8 mouse cellular contexts compared by ENCODE assay signal in the genomic region with DNA sequence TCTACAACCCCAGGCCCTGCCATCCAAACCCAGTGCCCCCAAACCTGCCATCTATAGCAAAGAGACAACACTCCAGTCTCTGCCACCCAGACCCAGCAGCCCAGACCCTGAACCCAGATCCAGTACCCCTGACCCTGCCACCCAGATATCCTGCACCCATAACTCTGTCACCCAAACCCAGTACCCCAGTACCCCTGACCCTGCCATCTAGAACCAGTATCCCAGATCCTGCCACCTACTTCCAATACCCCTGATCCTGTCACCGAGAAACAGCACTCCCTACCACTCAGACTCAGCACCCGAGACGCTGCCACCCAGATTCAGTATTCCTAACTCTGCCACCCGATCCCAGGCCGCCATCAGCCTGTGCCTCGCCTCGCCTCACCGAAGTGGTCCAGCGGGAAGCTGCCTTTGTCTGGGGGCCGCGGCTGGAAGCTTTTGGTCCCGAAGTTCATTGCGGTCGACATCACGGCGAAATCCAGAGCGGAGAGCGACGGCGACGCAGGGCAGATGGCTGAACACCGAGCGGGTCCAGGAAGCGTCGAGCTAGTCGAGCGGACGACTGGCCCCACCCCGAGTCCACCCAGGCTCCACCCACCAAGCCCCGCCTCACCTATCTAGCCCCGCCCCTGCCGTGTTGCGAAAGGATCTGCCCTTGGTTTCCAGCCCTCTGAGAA. TPM values are rescaled to one million over a fixed set of nuclear protein-coding genes. Genes with fewer than 3 reads are reported as not detected.
A peak's percentile ranks its signal among the peaks of the same experiment; 100 is the strongest.
DNase-seq lines count a peak whose midpoint lies in the region; ATAC-seq lines count a peak whose summit lies in the region.

No protein-coding gene starts in this region.

- peak overlapping the region; percentile 91 for H3K9ac ChIP-seq in embryonic facial prominence, embryonic 14.5 days (ENCODE audit: low read depth, low read length)
- H3K9ac ChIP-seq in limb, embryonic 15.5 days, result peak overlapping the region; percentile 92

- peaks cover 9% of the 10 kb centered on the region for H3K4me1 ChIP-seq in embryonic facial prominence, embryonic 14.5 days (ENCODE audit: control insufficient read depth, insufficient read depth, low read length)
- H3K4me1 ChIP-seq in limb, embryonic 15.5 days, result peaks cover 23% of the 10 kb centered on the region

- peak overlapping the region; percentile 77 for H3K27ac ChIP-seq in embryonic facial prominence, embryonic 14.5 days (replicated peaks; ENCODE audit: low read depth, low read length)
- H3K27ac ChIP-seq in limb, embryonic 15.5 days, result peak overlapping the region; percentile 84

- H3K4me2 ChIP-seq in embryonic facial prominence, embryonic 14.5 days (ENCODE audit: low read depth, low read length), result peak overlapping the region; percentile 94
- peak overlapping the region; percentile 90 for H3K4me2 ChIP-seq in limb, embryonic 15.5 days

- WGBS in embryonic facial prominence, embryonic 14.5 days, result 0% methylated on average over 33 of the region's 33 CpGs
- WGBS in limb, embryonic 15.5 days, result under 1% methylated on average over 33 of the region's 33 CpGs

- peak; percentile 93 for ATAC-seq in embryonic facial prominence, embryonic 14.5 days (ENCODE audit: low read depth)
- ATAC-seq in limb, embryonic 15.5 days (ENCODE audit: insufficient number of reproducible peaks, low FRiP score, low TSS enrichment, low read depth), result peak; percentile 84

- peaks cover 32% of the 10 kb centered on the region for H3K36me3 ChIP-seq in embryonic facial prominence, embryonic 14.5 days (ENCODE audit: control insufficient read depth, insufficient read depth, low read length)
- peaks cover 26% of the 10 kb centered on the region for H3K36me3 ChIP-seq in limb, embryonic 15.5 days

- no peaks in the 10 kb centered on the region for H3K9me3 ChIP-seq in embryonic facial prominence, embryonic 14.5 days (ENCODE audit: control insufficient read depth, low read length)
- H3K9me3 ChIP-seq in limb, embryonic 15.5 days, result no peaks in the 10 kb centered on the region

- peak overlapping the region; percentile 90 for H3K4me3 ChIP-seq in embryonic facial prominence, embryonic 14.5 days (ENCODE audit: low read depth, low read length)
- peak overlapping the region; percentile 83 for H3K4me3 ChIP-seq in limb, embryonic 15.5 days

- peak; percentile 98 for DNase-seq in 3T3-L1 (ENCODE audit: low read depth, low spot score)
- peak; percentile 93 to 97 for DNase-seq in adrenal gland, postnatal 4 days (ENCODE audit: low spot score in 2 of 2)
- DNase-seq in embryonic facial prominence, embryonic 14.5 days (ENCODE audit: low spot score), result peak; percentile 96
- DNase-seq in heart, adult 8-10 months (ENCODE audit: low spot score), result peak; percentile 96
- peak; percentile 98 for DNase-seq in kidney, adult 9 months
- peak; percentile 94 to 98 for DNase-seq in monocyte, adult 2 months (ENCODE audit: low read depth in 1 of 2, low spot score in 2 of 2)
- peak; percentile 92 to 94 for DNase-seq in spleen, postnatal 36 days (ENCODE audit: low spot score in 2 of 2)

- H3K27me3 ChIP-seq in embryonic facial prominence, embryonic 14.5 days (replicated peaks; ENCODE audit: control insufficient read depth, insufficient read depth, low read length), result no peaks in the 10 kb centered on the region
- H3K27me3 ChIP-seq in limb, embryonic 15.5 days, result no peaks in the 10 kb centered on the region

RNA-seq across cellular contexts. Expression of gene Cox19, which starts 6.4 kb away (rescaled TPM):
- 10 to 100 TPM; 62.9 to 65.6 TPM for total RNA-seq in adrenal gland, postnatal 4 days (2021)
- 106 and 107 TPM in 2 replicates for polyA plus RNA-seq in embryonic facial prominence, embryonic 14.5 days (2014; fragmentation: Nextera tagmentation; extraction: Ambion mirVana)
- 100 to 1,000 TPM in 3 of 4 experiments, 10 to 100 TPM in 1; 96.9 to 114 (median 106) TPM for total RNA-seq in heart, adult 8-10 months (2022)
- 90.6 and 94.2 TPM in 2 replicates for polyA plus RNA-seq in limb, embryonic 15.5 days (2015; fragmentation: Nextera tagmentation; extraction: Ambion mirVana)

RNA-seq across cellular contexts. Expression of gene Cyp2w1, which starts 7.6 kb away (rescaled TPM):
- not detected for total RNA-seq in adrenal gland, postnatal 4 days (2021)
- 11.5 and 11.8 TPM in 2 replicates for polyA plus RNA-seq in embryonic facial prominence, embryonic 14.5 days (2014; fragmentation: Nextera tagmentation; extraction: Ambion mirVana)
- total RNA-seq in heart, adult 8-10 months (2022), result not detected
- 22.8 and 23.5 TPM in 2 replicates for polyA plus RNA-seq in limb, embryonic 15.5 days (2015; fragmentation: Nextera tagmentation; extraction: Ambion mirVana)

RNA-seq across cellular contexts. Expression of gene Adap1, which starts 19.4 kb away (rescaled TPM):
- 1 to 10 TPM; 6.2 to 8.0 TPM for total RNA-seq in adrenal gland, postnatal 4 days (2021)
- 5.1 and 5.7 TPM in 2 replicates for polyA plus RNA-seq in embryonic facial prominence, embryonic 14.5 days (2014; fragmentation: Nextera tagmentation; extraction: Ambion mirVana)
- 1 to 10 TPM; 2.1 to 4.2 (median 2.9) TPM for total RNA-seq in heart, adult 8-10 months (2022)
- polyA plus RNA-seq in limb, embryonic 15.5 days (2015; fragmentation: Nextera tagmentation; extraction: Ambion mirVana), result 3.2 and 4.1 TPM in 2 replicates

RNA-seq across cellular contexts. Expression of gene Gpr146, which starts 32.7 kb away (rescaled TPM):
- total RNA-seq in adrenal gland, postnatal 4 days (2021), result 10 to 100 TPM; 10.4 to 10.7 TPM
- polyA plus RNA-seq in embryonic facial prominence, embryonic 14.5 days (2014; fragmentation: Nextera tagmentation; extraction: Ambion mirVana), result 2.0 and 2.8 TPM in 2 replicates
- total RNA-seq in heart, adult 8-10 months (2022), result 10 to 100 TPM; 43.1 to 55.6 (median 47.0) TPM
- 2.6 and 3.1 TPM in 2 replicates for polyA plus RNA-seq in limb, embryonic 15.5 days (2015; fragmentation: Nextera tagmentation; extraction: Ambion mirVana)

Comparison
In these comparisons a context has a peak if more than half of its experiments do, and no peak if none do; other contexts are left out.
1. Peak in every context shown above with its lines: DNase-seq, ATAC-seq, H3K4me3 ChIP-seq and H3K27ac ChIP-seq.